Mouse (Mus musculus) left cerebral cortex, postnatal 25 days (tissue): ENCODE data around the gene Clip4. TPM values are rescaled to one million over a fixed set of nuclear protein-coding genes. Genes with fewer than 3 reads are reported as not detected.
A peak's percentile ranks its signal among the peaks of the same experiment; 100 is the strongest.

ENCODE experiments used
- DNase-seq, 2 experiments: peaks; one replicate each; pipeline ENCODE4 v3.0.0; 2022; ENCODE audit warnings: low spot score in 2 of 2, mixed read lengths in 1 of 2
- intact Hi-C: fragments of 180-260 bp; cut with DNase I; formaldehyde crosslinking; loops from one replicate; pipeline ENCODE4 v1.15.1; 2025
- total RNA-seq, 2 experiments: library from RNA; stranded (reverse); gene quantifications; 2 replicates each; pipeline ENCODE4 v1.2.3; 2021

Gene Clip4
- total RNA-seq, 2 experiments from 2014 or later: 62.8 to 76.7 TPM

- DNase-seq: peak; percentile 24 to 28
- intact Hi-C loops: no loop called here
Measured at GRCm38 (mm10) chr17:71869372-71870231, 101.3 kb downstream of the Clip4 start.

GRCm38 (mm10) chr17:71870232-71870621 is 102.0 kb downstream of the Clip4 start:
- DNase-seq: no peak
- intact Hi-C loops: no loop called here

GRCm38 (mm10) chr17:71870641-71871040 is 102.4 kb downstream of the Clip4 start:
- intact Hi-C loops: no loop called here
- DNase-seq: no peak

- intact Hi-C loops: no loop called here
Measured at GRCm38 (mm10) chr17:71871981-71872380, 103.7 kb downstream of the Clip4 start.

GRCm38 (mm10) chr17:71872976-71873375 is 104.7 kb downstream of the Clip4 start:
- no peak for DNase-seq

More at GRCm38 (mm10) chr17:71871981-71872380, 103.7 kb downstream of the Clip4 start:
- DNase-seq: no peak

GRCm38 (mm10) chr17:71874077-71874476 is 105.8 kb downstream of the Clip4 start:
- peak; percentile 37 to 49 for DNase-seq
- intact Hi-C loops: loop anchor here (2.0 kb wide), 1 partner anchor 211 kb away; no protein-coding TSS in a partner anchor

More at GRCm38 (mm10) chr17:71872976-71873375, 104.7 kb downstream of the Clip4 start:
- intact Hi-C loops: no loop called here

GRCm38 (mm10) chr17:71874795-71875194 is 106.5 kb downstream of the Clip4 start:
- intact Hi-C loops: loop anchor here (2.0 kb wide), 1 partner anchor 212 kb away; no protein-coding TSS in a partner anchor

GRCm38 (mm10) chr17:71875492-71875891 is 107.2 kb downstream of the Clip4 start:
- no peak for DNase-seq
- intact Hi-C loops: loop anchor here (2.0 kb wide), 1 partner anchor 213 kb away; no protein-coding TSS in a partner anchor

More at GRCm38 (mm10) chr17:71874795-71875194, 106.5 kb downstream of the Clip4 start:
- DNase-seq: no peak

GRCm38 (mm10) chr17:71881369-71881768 is 113.1 kb downstream of the Clip4 start:
- intact Hi-C loops: no loop called here
- no peak for DNase-seq

- intact Hi-C loops: no loop called here
- peak in 1 of 2 experiments; percentile 11 for DNase-seq
Measured at GRCm38 (mm10) chr17:71909107-71909506, 140.8 kb downstream of the Clip4 start.

GRCm38 (mm10) chr17:71913188-71913587 is 144.9 kb downstream of the Clip4 start:
- intact Hi-C loops: no loop called here
- no peak for DNase-seq

Other genes with a start within 250 kb of the Clip4 start
- gene Ndc80, start 241.6 kb upstream of the Clip4 start, total RNA-seq: under 1 TPM; 0.34 to 0.57 TPM
- 1 to 10 TPM; 1.6 to 1.7 TPM for gene Spdya, start 216.4 kb upstream of the Clip4 start, total RNA-seq
- 10 to 100 TPM; 23.5 to 28.8 TPM for gene Wdr43, start 152.6 kb upstream of the Clip4 start, total RNA-seq
- gene Togaram2, start 95.2 kb upstream of the Clip4 start, total RNA-seq: 1 to 10 TPM; 2.4 to 3.4 TPM
- under 1 TPM; 0.27 to 0.28 TPM for gene Pcare, start 15.6 kb upstream of the Clip4 start, total RNA-seq